Mouse (Mus musculus) Patski (cell line): ENCODE data around the gene Krtap27-1. TPM values are rescaled to one million over a fixed set of nuclear protein-coding genes. Genes with fewer than 3 reads are reported as not detected.

Experiments used
- ATAC-seq: fragments of 100-300 bp; one replicate; pipeline ENCODE4 v1.8.0; 2021
- CTCF ChIA-PET: fragments of 350-600 bp; sonication (Branson Sonifier 250); formaldehyde crosslinking; loops from one replicate; lab custom pipeline; 2022; ENCODE audit warnings: inconsistent platforms; lab: Charles Lee
- POLR2A ChIA-PET: fragments of 350-600 bp; sonication (Branson Sonifier 250); formaldehyde crosslinking; loops from one replicate; lab custom pipeline; 2022; ENCODE audit warnings: antibody characterized with exemption, inconsistent platforms; lab: Charles Lee
- DNase-seq: peaks from one replicate; pipeline ENCODE4 v3.0.0-alpha.2; 2011; ENCODE audit warnings: low read depth, low spot score
- H3K27me3 ChIP-seq: fragments of 371-371 bp; one replicate; pipeline ENCODE4 v1.5.1; 2021
- CTCF ChIP-seq: fragments of 100-300 bp; IDR thresholded peaks from one replicate; pipeline ENCODE4 v1.5.1; 2021
- in situ Hi-C: fragments of 300-500 bp; cut with MboI; formaldehyde crosslinking; loops from 3 replicates; pipeline ENCODE4 v1.11.1; 2018; ENCODE audit warnings: low pct_unique_long_range_greater_than_20kb, mixed read lengths
- polyA plus RNA-seq: library from polyadenylated mRNA; unstranded; gene quantifications from one replicate; pipeline ENCODE4 v1.2.3, GENCODE M21; 2021

Krtap27-1 gene
- polyA plus RNA-seq, 1 experiment from 2014 or later = not detected

GRCm38 (mm10) chr16:88651952-88652351 lies 19.5 kb downstream of the Krtap27-1 start:
- CTCF ChIA-PET = no interaction called here
- in situ Hi-C loops = no loop called here
- ATAC-seq = no peak
- no peaks in the 10 kb centered on the region for H3K27me3 ChIP-seq
- POLR2A ChIA-PET = no interaction called here
- DNase-seq = no peak
- no peak for TF ChIP-seq CTCF

- ATAC-seq = no peak
- in situ Hi-C loops = no loop called here
- CTCF ChIA-PET = no interaction called here
- no peak for DNase-seq
- no peak for TF ChIP-seq CTCF
- H3K27me3 ChIP-seq = no peaks in the 10 kb centered on the region
- POLR2A ChIA-PET = no interaction called here
Observed at GRCm38 (mm10) chr16:88651082-88651481, 20.4 kb downstream of the Krtap27-1 start.

- TF ChIP-seq CTCF = no peak
- no peaks in the 10 kb centered on the region for H3K27me3 ChIP-seq
- no peak for DNase-seq
- no peak for ATAC-seq
- in situ Hi-C loops = no loop called here
- POLR2A ChIA-PET = no interaction called here
- CTCF ChIA-PET = no interaction called here
Observed at GRCm38 (mm10) chr16:88647358-88647846, 24.1 kb downstream of the Krtap27-1 start, which contains the start of gene Krtap26-1. Gene Krtap26-1, minus strand, starts transcription at chr16:88647796.

- in situ Hi-C loops = no loop called here
- H3K27me3 ChIP-seq = no peaks in the 10 kb centered on the region
- ATAC-seq (no peak), DNase-seq (no peak)
- CTCF ChIA-PET = no interaction called here
- POLR2A ChIA-PET = no interaction called here
- no peak for TF ChIP-seq CTCF
Observed at GRCm38 (mm10) chr16:88646366-88647111, 24.9 kb downstream of the Krtap27-1 start.

GRCm38 (mm10) chr16:88640053-88640452 lies 31.4 kb downstream of the Krtap27-1 start:
- TF ChIP-seq CTCF = no peak
- DNase-seq (no peak), ATAC-seq (no peak)
- CTCF ChIA-PET = no interaction called here
- in situ Hi-C loops = no loop called here
- POLR2A ChIA-PET = no interaction called here
- no peaks in the 10 kb centered on the region for H3K27me3 ChIP-seq

- POLR2A ChIA-PET = no interaction called here
- ATAC-seq (no peak), DNase-seq (no peak)
- no peak for TF ChIP-seq CTCF
- in situ Hi-C loops = no loop called here
- H3K27me3 ChIP-seq = no peaks in the 10 kb centered on the region
- CTCF ChIA-PET = interaction anchor here (0.8 kb wide), 1 partner anchor 43 kb away, joined by 3 read pairs; no protein-coding TSS in a partner anchor
Observed at GRCm38 (mm10) chr16:88635142-88635541, 36.3 kb downstream of the Krtap27-1 start.

GRCm38 (mm10) chr16:88631474-88631873 lies 40.0 kb downstream of the Krtap27-1 start:
- ChIA-PET POLR2A (no interaction called here), CTCF (interaction anchor here (0.9 to 1.3 kb wide), 2 partner anchors 40 to 259 kb away, joined by 3 read pairs; no protein-coding TSS in a partner anchor)
- in situ Hi-C loops = no loop called here
- TF ChIP-seq CTCF = peak; percentile 38
- no peaks in the 10 kb centered on the region for H3K27me3 ChIP-seq
- DNase-seq = no peak
- peak; percentile 85 for ATAC-seq

- TF ChIP-seq CTCF = no peak
- ATAC-seq (no peak), DNase-seq (no peak)
- ChIA-PET CTCF (no interaction called here), POLR2A (no interaction called here)
- no peaks in the 10 kb centered on the region for H3K27me3 ChIP-seq
- in situ Hi-C loops = no loop called here
Observed at GRCm38 (mm10) chr16:88627566-88627965, 43.9 kb downstream of the Krtap27-1 start, which contains the start of gene 2310079G19Rik. Gene 2310079G19Rik, minus strand, starts transcription at chr16:88627666.

Other genes with a start within 250 kb of the Krtap27-1 start
- not detected for gene Cldn17, start 164.7 kb downstream of the Krtap27-1 start, polyA plus RNA-seq
- 0.08 TPM for gene Cldn8, start 108.5 kb downstream of the Krtap27-1 start, polyA plus RNA-seq
- not detected for gene Krtap24-1, start 59.4 kb downstream of the Krtap27-1 start, polyA plus RNA-seq
- not detected for gene 2310079G19Rik, start 44.0 kb downstream of the Krtap27-1 start, polyA plus RNA-seq
- not detected for gene Krtap26-1, start 23.9 kb downstream of the Krtap27-1 start, polyA plus RNA-seq
- gene 2310061N02Rik, start 36.3 kb upstream of the Krtap27-1 start, polyA plus RNA-seq = not detected
- not detected for gene Krtap13-1, start 57.2 kb upstream of the Krtap27-1 start, polyA plus RNA-seq
- not detected for gene Krtap13, start 80.0 kb upstream of the Krtap27-1 start, polyA plus RNA-seq
- not detected for gene 2310034C09Rik, start 87.2 kb upstream of the Krtap27-1 start, polyA plus RNA-seq
- not detected for gene 2310057N15Rik, start 102.5 kb upstream of the Krtap27-1 start, polyA plus RNA-seq
- not detected for gene Gm5965, start 106.2 kb upstream of the Krtap27-1 start, polyA plus RNA-seq
- gene Gm20741, start 140.5 kb upstream of the Krtap27-1 start, polyA plus RNA-seq = not detected
- not detected for gene Krtap15, start 148.5 kb upstream of the Krtap27-1 start, polyA plus RNA-seq
- not detected for gene Krtap14, start 154.5 kb upstream of the Krtap27-1 start, polyA plus RNA-seq
- not detected for gene Krtap19-1, start 197.7 kb upstream of the Krtap27-1 start, polyA plus RNA-seq
- gene Krtap19-2, start 202.6 kb upstream of the Krtap27-1 start, polyA plus RNA-seq = not detected
- gene Krtap19-3, start 206.4 kb upstream of the Krtap27-1 start, polyA plus RNA-seq = not detected
- not detected for gene Krtap19-4, start 213.4 kb upstream of the Krtap27-1 start, polyA plus RNA-seq
- gene Krtap19-5, start 224.8 kb upstream of the Krtap27-1 start, polyA plus RNA-seq = not detected